Mouse (Mus musculus): ENCODE measurements at regions not wholly inside any gene's neighbourhood (a gene's known extent, or its start where the extent isn't known, plus 50 kb on each side); places are given as distances from the start of the nearest gene placed in this dataset.

GRCm38 (mm10) chr4:131132781-131133180 is 188.6 kb downstream of the Matn1 start:
- 72% methylated on average over 9 of the region's 9 CpGs for WGBS
- no peak overlapping the region for H3K27ac ChIP-seq
- H3K9ac ChIP-seq, result no peak overlapping the region
- H3K36me3 ChIP-seq (replicated peaks), result no peaks in the 10 kb centered on the region
- peaks cover 9% of the 10 kb centered on the region for H3K4me1 ChIP-seq
- no peak overlapping the region for H3K4me2 ChIP-seq
- no peaks in the 10 kb centered on the region for H3K9me3 ChIP-seq
- peaks cover 11% of the 10 kb centered on the region; the same call in 1 of the 2 replicates for H3K27me3 ChIP-seq
- no peak for ATAC-seq (ENCODE audit: low FRiP score)
- no peak overlapping the region for H3K4me3 ChIP-seq (replicated peaks)

DNA sequence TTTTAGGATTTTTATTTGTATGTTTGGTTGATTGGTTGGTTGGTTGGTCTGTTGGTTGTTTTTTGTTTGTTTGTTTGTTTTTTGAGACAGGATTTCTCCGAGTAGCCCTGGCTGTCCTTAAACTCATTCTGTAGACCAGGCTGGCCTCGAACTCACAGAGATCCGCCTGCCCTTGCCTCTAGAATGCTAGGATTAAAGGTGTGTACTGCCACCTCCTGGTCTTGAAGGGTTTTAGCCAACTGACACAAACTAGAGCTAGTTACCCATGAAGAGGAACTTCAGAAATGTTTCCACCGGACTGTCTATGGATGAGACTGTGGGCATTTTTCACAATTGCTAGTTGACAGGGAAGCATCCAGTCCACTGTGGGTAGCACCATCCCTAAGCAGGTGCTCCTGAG is 191.7 kb downstream of the Matn1 start:
- no peak for ATAC-seq (ENCODE audit: low FRiP score)
- Histone ChIP-seq H3K4me3 (replicated peaks) (no peak overlapping the region), H3K9me3 (no peaks in the 10 kb centered on the region), H3K9ac (no peak overlapping the region), H3K36me3 (replicated peaks) (no peaks in the 10 kb centered on the region), H3K4me1 (peaks cover 2% of the 10 kb centered on the region; the same call in 1 of the 2 replicates), H3K27me3 (peaks cover 11% of the 10 kb centered on the region; the same call in 1 of the 2 replicates), H3K4me2 (no peak overlapping the region), H3K27ac (no peak overlapping the region)
- 84% methylated on average over 4 of the region's 4 CpGs for WGBS

DNA sequence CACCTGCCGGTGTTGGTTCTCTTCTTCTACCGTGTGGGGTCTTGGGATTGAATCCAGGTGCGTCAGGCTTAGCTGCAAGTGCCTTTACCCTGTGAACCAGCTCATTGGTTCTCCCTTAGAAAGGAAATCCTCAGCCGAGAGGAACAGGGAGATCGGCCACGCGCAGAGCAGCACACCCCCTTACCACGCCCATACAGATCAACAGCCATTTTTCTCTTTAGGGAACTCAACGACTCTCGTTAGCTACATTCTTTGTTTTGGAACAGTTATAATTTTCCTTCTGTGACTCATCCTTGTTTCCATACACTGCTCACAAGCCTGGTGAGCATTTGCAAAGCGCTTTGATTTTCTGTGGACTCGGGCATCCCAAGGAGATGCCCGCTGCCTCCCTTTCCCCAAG is 194.7 kb downstream of the Matn1 start:
- ATAC-seq (ENCODE audit: low FRiP score), result no peak

DNA sequence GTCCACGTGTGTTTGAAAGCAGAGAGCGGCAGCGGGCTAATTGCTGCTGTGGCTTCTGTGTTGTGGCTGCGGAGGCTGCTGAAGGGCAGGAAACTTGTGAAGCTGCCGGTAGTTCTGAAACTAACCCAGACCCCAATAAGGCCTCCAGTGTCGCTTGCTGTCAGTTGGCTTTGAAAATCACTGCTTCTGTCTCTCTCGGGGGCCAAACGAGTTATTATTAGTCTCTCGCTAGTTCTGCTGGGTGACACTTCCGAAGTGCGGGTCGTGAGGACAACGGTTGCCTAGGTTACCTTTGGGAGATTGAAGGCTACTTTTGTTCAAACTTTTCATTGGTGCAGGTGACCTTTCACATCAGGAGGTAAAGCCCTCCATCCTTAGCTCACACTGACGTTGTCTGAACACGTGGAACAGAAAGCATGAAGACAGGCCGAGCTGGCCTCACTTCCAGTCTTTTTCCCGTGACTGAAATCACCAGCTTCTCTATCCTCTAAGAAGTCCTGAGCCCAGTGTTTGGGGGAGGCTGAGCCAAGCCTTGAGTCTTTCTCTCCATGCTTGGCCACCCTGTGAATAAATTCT is 197.8 kb downstream of the Matn1 start:
- H3K4me2 ChIP-seq, result no peak overlapping the region
- H3K27ac ChIP-seq, result no peak overlapping the region
- ATAC-seq (ENCODE audit: low FRiP score), result no peak
- H3K9ac ChIP-seq, result no peak overlapping the region
- no peaks in the 10 kb centered on the region for H3K36me3 ChIP-seq (replicated peaks)
- 22% methylated on average over 17 of the region's 17 CpGs for WGBS
- no peak overlapping the region for H3K4me3 ChIP-seq (replicated peaks)
- H3K27me3 ChIP-seq, result no peaks in the 10 kb centered on the region
- H3K9me3 ChIP-seq, result 0 out of 2 replicates have a peak, but pooled peaks cover 5% of the 10 kb centered on the region
- peaks cover 11% of the 10 kb centered on the region for H3K4me1 ChIP-seq

More for the DNA sequence above, 194.7 kb downstream of the Matn1 start:
- peaks cover 11% of the 10 kb centered on the region for H3K4me1 ChIP-seq
- no peak overlapping the region for H3K27ac ChIP-seq
- 63% methylated on average over 13 of the region's 13 CpGs for WGBS
- no peaks in the 10 kb centered on the region for H3K36me3 ChIP-seq (replicated peaks)
- no peak overlapping the region for H3K4me2 ChIP-seq
- H3K27me3 ChIP-seq, result no peaks in the 10 kb centered on the region
- 0 out of 2 replicates have a peak, but pooled peaks cover 5% of the 10 kb centered on the region for H3K9me3 ChIP-seq
- no peak overlapping the region for H3K9ac ChIP-seq
- H3K4me3 ChIP-seq (replicated peaks), result no peak overlapping the region

- no peak overlapping the region for H3K9ac ChIP-seq
- 0 out of 2 replicates have a peak, but pooled peaks cover 4% of the 10 kb centered on the region for H3K27me3 ChIP-seq
Measured at GRCm38 (mm10) chr4:131145507-131145906, 201.3 kb downstream of the Matn1 start.

GRCm38 (mm10) chr4:131148042-131148747 is 204.0 kb downstream of the Matn1 start:
- H3K4me2 ChIP-seq, result no peak overlapping the region
- ATAC-seq (ENCODE audit: low FRiP score), result no peak
- H3K4me3 ChIP-seq (replicated peaks), result no peak overlapping the region
- H3K27me3 ChIP-seq, result 0 out of 2 replicates have a peak, but pooled peaks cover 4% of the 10 kb centered on the region
- no peaks in the 10 kb centered on the region for H3K36me3 ChIP-seq (replicated peaks)
- H3K9me3 ChIP-seq, result no peaks in the 10 kb centered on the region
- H3K27ac ChIP-seq, result no peak overlapping the region
- H3K4me1 ChIP-seq, result peaks cover 10% of the 10 kb centered on the region
- WGBS, result 76% methylated on average over 16 of the region's 16 CpGs
- no peak overlapping the region for H3K9ac ChIP-seq

More at GRCm38 (mm10) chr4:131145507-131145906, 201.3 kb downstream of the Matn1 start:
- 68% methylated on average over 1 of the region's 1 CpGs for WGBS
- H3K36me3 ChIP-seq (replicated peaks), result no peaks in the 10 kb centered on the region
- no peak overlapping the region for H3K27ac ChIP-seq
- no peak overlapping the region for H3K4me3 ChIP-seq (replicated peaks)
- 0 out of 2 replicates have a peak, but pooled peaks cover 5% of the 10 kb centered on the region for H3K9me3 ChIP-seq
- ATAC-seq (ENCODE audit: low FRiP score), result no peak
- H3K4me2 ChIP-seq, result no peak overlapping the region
- peaks cover 21% of the 10 kb centered on the region for H3K4me1 ChIP-seq

- Histone ChIP-seq H3K4me2 (no peak overlapping the region), H3K27ac (no peak overlapping the region), H3K36me3 (replicated peaks) (no peaks in the 10 kb centered on the region), H3K9me3 (no peaks in the 10 kb centered on the region), H3K27me3 (0 out of 2 replicates have a peak, but pooled peaks cover 4% of the 10 kb centered on the region), H3K4me1 (peaks cover 10% of the 10 kb centered on the region), H3K9ac (no peak overlapping the region), H3K4me3 (replicated peaks) (no peak overlapping the region)
- WGBS, result 86% methylated on average over 5 of the region's 5 CpGs
- no peak for ATAC-seq (ENCODE audit: low FRiP score)
Measured at GRCm38 (mm10) chr4:131149466-131149865, 205.3 kb downstream of the Matn1 start.

GRCm38 (mm10) chr4:131159712-131160111 is 215.5 kb downstream of the Matn1 start:
- H3K27me3 ChIP-seq, result peaks cover 8% of the 10 kb centered on the region; the same call in 1 of the 2 replicates
- H3K36me3 ChIP-seq (replicated peaks), result no peaks in the 10 kb centered on the region
- peaks cover 46% of the 10 kb centered on the region for H3K4me1 ChIP-seq
- H3K4me3 ChIP-seq (replicated peaks), result no peak overlapping the region
- no peak overlapping the region for H3K9ac ChIP-seq
- whole genome bisulfite sequencing, result 26% methylated on average over 5 of the region's 5 CpGs
- peak overlapping the region; percentile 21 for H3K4me2 ChIP-seq
- H3K9me3 ChIP-seq, result no peaks in the 10 kb centered on the region
- 0 out of 2 replicates have a peak, but pooled peaks have one; percentile 35 for ATAC-seq (ENCODE audit: low FRiP score)
- peak overlapping the region; percentile 53; the same call in 1 of the 2 replicates for H3K27ac ChIP-seq

DNA sequence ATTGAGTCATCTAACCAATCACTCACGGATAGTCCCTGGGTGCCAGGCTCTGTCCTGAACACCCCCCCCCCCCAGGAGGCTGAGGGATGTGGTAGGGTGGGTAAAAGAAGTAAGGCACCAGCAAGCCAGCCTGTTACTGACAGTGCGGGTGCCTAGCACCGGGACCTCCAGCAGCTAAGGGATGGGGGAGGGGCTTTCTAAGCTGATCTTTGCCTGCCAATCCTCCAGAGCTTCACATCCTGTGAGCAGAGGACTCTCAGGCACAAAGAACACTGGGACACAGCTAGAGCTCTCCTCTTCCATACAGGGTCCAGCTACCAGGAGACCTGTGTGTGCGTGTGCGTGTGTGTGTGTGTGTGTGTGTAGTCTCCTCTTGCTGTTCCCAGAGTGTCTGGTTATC is 215.9 kb downstream of the Matn1 start:
- 33% methylated on average over 5 of the region's 5 CpGs for WGBS
- Histone ChIP-seq H3K27me3 (peaks cover 13% of the 10 kb centered on the region; the same call in 1 of the 2 replicates), H3K36me3 (replicated peaks) (no peaks in the 10 kb centered on the region), H3K4me2 (peak overlapping the region; percentile 21), H3K9ac (no peak overlapping the region), H3K4me3 (replicated peaks) (no peak overlapping the region), H3K9me3 (no peaks in the 10 kb centered on the region), H3K4me1 (peaks cover 46% of the 10 kb centered on the region), H3K27ac (peak overlapping the region; percentile 53)
- ATAC-seq (ENCODE audit: low FRiP score), result peak; percentile 65; the same call in 1 of the 2 replicates

DNA sequence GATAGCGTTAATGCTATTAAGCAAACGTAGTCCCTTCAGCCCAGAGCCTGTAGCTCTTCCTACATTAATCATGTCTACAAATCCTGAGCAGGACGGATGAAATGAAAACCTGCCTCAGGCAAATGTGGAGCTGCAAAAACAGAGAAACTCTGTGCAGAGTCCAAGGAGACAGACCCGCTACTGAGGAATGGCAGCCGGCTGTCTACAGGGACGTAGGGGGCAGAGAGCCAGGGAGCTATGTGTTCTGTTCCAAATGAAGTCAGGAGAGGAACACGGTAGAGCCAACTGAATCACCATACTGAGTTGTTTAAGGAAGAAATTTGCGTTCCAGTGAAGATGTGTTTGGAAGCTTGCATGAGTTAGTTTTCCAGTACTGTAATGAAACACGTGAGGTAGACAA is 217.3 kb downstream of the Matn1 start:
- Histone ChIP-seq H3K27ac (no peak overlapping the region), H3K36me3 (replicated peaks) (no peaks in the 10 kb centered on the region), H3K4me1 (peaks cover 46% of the 10 kb centered on the region), H3K9ac (no peak overlapping the region), H3K9me3 (no peaks in the 10 kb centered on the region), H3K27me3 (peaks cover 17% of the 10 kb centered on the region; the same call in 1 of the 2 replicates), H3K4me3 (replicated peaks) (no peak overlapping the region), H3K4me2 (no peak overlapping the region)
- WGBS, result 81% methylated on average over 9 of the region's 9 CpGs
- no peak for ATAC-seq (ENCODE audit: low FRiP score)

GRCm38 (mm10) chr4:131163782-131164315 is 219.7 kb downstream of the Matn1 start:
- peaks cover 40% of the 10 kb centered on the region for H3K4me1 ChIP-seq
- no peak overlapping the region for H3K4me3 ChIP-seq (replicated peaks)
- no peak overlapping the region for H3K4me2 ChIP-seq
- peaks cover 17% of the 10 kb centered on the region; the same call in 1 of the 2 replicates for H3K27me3 ChIP-seq
- 0 out of 2 replicates have a peak overlapping the region, but pooled peaks have one; percentile 26 for H3K27ac ChIP-seq
- no peak overlapping the region for H3K9ac ChIP-seq
- 15% methylated on average over 7 of the region's 7 CpGs for WGBS
- no peak for ATAC-seq (ENCODE audit: low FRiP score)
- no peaks in the 10 kb centered on the region for H3K9me3 ChIP-seq
- H3K36me3 ChIP-seq (replicated peaks), result no peaks in the 10 kb centered on the region

DNA sequence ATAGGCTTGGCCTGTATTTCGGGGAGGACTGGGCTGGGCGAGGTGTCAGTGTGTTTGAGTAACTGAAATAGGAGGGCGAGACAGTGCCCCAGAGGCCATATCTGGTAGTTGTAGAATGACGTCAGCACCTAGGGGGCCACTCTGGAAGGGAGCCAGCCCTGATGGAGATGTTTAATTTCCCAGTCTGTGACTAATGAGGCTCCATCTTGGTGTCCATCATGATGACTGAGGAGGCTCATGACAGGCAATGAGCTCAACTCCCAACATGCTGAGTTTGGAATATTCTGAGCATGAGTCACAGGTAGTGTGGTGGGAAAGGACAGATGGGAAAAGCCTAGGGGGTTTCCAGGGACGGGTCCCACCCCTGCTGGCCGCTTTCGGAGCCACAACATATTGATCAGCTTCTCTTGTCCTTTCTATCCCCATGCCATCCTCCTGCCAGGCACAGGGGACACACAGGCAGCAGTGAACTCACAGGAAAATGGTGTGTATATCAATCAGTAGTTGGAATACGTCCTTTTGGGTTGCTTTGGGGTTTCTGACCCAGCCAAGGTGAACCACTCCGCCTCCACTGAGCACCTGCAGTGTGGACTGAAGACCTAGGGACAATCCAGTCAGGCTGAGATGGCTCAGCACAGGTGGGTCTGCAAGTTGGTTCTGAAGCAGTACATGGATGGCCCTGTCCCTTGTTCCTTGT is 222.5 kb downstream of the Matn1 start:
- no peak overlapping the region for H3K9ac ChIP-seq
- H3K36me3 ChIP-seq (replicated peaks), result no peaks in the 10 kb centered on the region
- no peak for ATAC-seq (ENCODE audit: low FRiP score)
- H3K27me3 ChIP-seq, result peaks cover 17% of the 10 kb centered on the region; the same call in 1 of the 2 replicates
- no peak overlapping the region for H3K27ac ChIP-seq
- H3K4me3 ChIP-seq (replicated peaks), result no peak overlapping the region
- H3K9me3 ChIP-seq, result no peaks in the 10 kb centered on the region
- WGBS, result 80% methylated on average over 9 of the region's 9 CpGs
- peaks cover 16% of the 10 kb centered on the region for H3K4me1 ChIP-seq
- no peak overlapping the region for H3K4me2 ChIP-seq
